Mouse (Mus musculus) spleen, adult 12 weeks (tissue): ENCODE measurements at regions not wholly inside any gene's neighbourhood (a gene's known extent, or its start where the extent isn't known, plus 50 kb on each side); places are given as distances from the start of the nearest gene placed in this dataset.

Experiments
- DNase-seq: peaks from one replicate; pipeline ENCODE4 v3.0.0; 2022; ENCODE audit warnings: low spot score

- DNase-seq, result no peak
Observed at GRCm38 (mm10) chr1:77201321-77201917, 313.5 kb downstream of the Epha4 start.

- DNase-seq, result no peak
Observed at GRCm38 (mm10) chr1:77202948-77203347, 311.9 kb downstream of the Epha4 start.

DNA sequence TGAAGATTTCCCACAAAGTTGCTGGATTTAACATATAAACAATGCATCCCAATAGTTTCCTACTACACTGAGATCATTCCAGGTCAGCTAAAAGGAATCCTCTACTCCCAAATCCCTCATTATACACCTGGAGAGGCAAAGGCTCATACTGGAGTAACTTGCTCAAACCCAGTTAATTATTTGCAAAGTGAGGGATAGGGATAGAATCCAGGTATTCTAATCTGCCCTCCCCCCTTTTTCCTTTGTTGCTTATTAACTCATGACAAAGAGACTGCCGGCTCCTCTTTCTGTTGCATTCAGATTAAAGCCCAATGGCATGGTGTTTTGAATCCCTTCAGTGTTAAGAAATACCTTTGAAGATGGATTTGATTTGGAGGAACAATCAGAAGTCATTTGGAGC, 308.4 kb downstream of the Epha4 start:
- no peak for DNase-seq

GRCm38 (mm10) chr1:77209395-77209794, 305.5 kb downstream of the Epha4 start:
- no peak for DNase-seq

GRCm38 (mm10) chr1:77213462-77214098, 301.3 kb downstream of the Epha4 start:
- DNase-seq, result no peak

DNA sequence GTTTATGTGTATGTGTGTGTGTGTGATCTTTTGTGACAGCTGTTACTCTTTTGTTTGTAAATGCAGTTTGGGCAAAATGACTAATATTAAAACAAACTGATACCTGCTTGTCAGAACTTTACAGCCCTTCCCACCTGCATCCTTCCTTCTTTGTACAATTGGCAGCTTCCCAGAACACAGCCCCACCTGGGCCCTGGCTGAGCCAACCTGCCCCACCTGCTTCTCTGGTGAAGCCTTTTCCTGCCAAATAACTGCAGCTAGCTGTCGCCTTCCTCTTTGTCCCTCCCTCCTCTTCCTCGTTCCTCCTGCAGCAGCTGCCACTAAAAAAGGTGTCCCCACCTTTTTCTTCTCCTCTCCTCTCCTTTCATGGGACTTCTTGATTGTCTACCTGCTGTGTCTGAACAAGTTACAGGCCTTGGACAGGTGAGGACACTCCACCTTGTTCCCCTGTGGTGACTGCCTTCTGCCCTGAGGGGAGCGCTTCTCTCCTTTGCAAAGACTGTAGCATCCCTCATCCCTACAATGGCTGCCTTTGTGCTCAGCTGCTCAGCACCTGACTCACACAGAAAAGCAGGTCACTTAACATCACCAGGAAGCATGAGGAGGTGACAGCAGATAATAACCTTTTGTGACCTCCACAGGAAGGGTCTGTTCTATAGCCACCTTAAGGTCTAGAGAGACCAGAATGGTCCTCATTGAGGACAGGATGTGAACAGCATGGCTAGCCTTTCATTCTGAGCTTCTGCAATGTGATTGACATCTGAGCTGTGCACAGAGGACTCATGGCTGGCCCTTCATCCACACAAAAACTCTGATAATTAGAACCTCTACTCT, 295.2 kb downstream of the Epha4 start:
- DNase-seq, result no peak

DNA sequence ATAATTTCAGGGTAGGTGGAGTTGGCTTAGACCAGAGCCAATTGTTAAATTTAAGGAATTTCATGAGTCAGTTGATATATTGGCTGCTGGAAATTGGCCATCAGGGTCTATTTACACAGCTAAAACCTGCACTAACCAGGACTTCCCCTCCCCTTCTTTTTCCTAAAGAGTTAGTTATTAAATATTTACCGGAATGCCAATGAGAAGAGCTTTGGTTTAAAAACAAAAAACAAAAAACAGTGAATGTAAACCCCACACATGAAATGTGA, 294.6 kb downstream of the Epha4 start:
- DNase-seq, result no peak

GRCm38 (mm10) chr1:77220783-77221182, 294.1 kb downstream of the Epha4 start:
- DNase-seq, result no peak

DNA sequence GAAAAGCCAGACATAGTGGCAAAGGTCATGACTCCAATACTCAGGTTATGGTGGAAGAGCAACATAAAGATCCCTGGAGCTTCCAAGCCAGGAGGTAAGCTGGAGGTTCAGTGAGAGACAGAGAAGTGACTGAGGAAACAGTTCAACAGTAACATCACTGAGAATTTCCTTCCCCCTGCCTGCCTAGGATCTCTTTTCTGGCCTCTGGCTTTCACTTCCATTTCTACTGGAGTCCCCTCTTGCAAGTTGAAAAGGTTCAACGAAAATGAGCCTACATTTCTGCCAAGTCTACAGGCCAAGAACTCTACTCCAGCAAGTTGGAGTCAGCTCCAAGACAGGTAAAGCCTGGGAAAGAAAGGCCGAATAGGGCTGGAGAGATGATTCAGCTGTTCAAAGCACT, 293.0 kb downstream of the Epha4 start:
- no peak for DNase-seq

DNA sequence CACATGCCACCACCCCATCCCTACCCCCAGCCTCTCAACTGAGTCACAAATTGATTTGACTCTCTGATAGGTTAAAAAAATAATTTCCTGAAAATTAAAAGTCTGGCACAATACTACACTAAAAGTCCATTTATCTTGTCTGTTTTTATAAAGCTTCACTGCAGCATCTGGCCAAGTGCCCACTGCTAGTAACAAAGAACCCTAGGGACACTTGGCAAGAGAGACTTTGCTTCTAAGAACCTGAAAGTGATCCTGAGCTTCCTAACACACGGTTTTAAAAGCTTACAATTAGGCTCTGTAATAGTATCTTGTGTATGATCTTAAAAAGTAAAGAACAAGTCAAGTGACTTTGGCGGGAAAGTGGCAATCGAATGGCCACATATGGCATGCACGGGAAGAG, 288.3 kb downstream of the Epha4 start:
- no peak for DNase-seq

DNA sequence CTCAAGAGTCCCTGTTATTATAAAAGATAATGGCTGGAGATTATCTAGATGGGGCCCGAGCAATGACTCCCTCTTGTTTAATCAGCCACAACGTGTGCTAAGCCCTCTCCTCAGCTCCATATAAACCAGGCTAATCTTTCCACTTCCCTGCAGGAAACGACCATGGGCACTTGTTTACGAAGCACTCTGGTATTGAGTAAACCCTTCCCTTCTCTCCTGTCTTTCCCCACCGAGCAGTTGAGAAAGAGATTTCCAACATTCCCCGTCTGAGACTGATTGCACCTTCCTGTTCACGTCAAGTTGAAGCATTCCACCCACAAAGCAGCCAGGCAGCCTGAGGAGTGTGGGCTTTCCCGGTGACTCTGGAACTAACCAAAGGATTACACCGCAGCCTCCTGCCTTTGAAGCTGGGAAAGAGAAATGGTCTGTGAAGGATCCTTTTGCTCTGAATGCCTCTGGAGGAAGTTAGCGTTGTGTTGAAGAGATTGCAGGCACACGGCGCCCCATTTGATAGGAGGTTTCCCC, 287.8 kb downstream of the Epha4 start:
- DNase-seq, result no peak

DNA sequence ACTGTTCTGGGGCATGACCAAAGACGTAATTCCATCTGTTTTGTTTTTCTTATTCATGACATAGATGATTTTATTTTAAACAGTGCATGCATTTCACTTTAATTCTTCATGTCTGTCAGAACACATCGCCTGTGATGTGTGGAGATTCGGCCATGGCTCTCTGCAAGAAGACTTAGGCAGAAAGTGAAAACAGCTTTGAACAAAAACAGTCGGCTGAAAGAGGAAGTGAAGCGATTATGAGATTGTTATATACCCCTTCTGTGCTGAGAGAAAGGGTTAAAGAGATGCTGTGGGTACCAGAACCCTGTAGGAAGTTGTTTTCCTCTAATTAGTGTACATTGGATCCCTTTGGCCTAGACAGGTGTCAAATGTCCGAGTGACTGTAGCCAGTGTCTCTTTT, 287.1 kb downstream of the Epha4 start:
- DNase-seq, result no peak

GRCm38 (mm10) chr1:77229561-77229960, 285.3 kb downstream of the Epha4 start:
- DNase-seq, result no peak

GRCm38 (mm10) chr1:77233010-77233409, 281.9 kb downstream of the Epha4 start:
- DNase-seq, result no peak

DNA sequence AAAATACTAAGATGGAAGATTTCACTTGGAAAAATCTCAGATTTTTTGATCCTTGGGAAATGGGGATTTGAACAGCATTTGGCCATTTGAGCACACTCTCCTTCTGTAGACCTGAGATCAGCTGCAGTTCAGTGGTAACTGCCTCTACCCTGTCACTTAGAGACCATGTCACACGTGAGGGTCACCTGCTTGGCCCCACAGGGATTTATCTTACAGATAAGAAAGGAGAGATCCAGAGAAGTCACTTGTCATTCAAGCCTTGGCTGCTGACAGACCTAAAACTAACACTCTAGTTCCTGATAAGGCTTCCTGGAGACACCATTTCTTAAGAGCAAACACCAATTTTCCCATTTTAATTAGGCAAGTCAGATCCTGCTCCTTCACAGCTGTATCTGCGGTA, 270.2 kb downstream of the Epha4 start:
- DNase-seq, result no peak

DNA sequence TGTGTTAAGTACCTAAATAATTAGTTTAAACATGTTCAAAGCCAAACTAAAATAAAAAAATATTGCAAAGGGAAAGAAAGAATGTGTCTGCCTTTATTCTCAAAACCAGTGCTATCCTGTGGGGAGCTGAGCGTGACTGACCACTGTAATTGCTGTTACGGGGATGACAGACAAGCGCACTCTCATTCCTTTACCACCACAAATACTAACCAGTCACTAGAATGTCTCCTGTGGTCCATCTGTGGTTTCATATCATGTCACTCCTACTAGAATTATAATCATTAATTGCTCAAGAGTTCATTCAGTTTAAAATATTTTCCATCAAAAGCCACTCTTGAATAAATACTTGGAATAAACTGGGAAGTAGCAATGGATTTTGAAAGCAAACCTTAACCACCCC, 268.8 kb downstream of the Epha4 start:
- DNase-seq, result no peak

DNA sequence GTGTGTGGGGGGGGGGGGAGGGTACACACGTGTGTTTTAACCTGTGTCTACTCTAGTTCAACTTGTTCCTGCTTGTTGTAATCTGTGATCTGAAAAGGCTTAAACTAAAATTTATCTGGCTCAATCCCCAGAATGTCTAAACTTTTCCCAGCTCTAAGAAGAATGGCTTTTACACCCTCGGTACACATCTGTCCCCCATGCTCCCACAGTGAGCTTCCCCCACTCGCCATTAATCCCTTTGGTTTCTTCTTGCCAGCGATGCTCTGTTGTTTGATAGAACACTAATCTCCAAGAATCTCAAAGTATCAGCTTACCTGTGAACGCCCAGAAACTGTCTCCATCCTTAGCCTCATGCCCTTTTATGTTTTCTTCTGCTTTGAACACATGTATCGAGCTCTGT, 260.6 kb downstream of the Epha4 start:
- DNase-seq, result no peak

GRCm38 (mm10) chr1:77256115-77256842, 258.6 kb downstream of the Epha4 start:
- no peak for DNase-seq

- DNase-seq, result no peak
Observed at GRCm38 (mm10) chr1:77258730-77259310, 256.1 kb downstream of the Epha4 start.

DNA sequence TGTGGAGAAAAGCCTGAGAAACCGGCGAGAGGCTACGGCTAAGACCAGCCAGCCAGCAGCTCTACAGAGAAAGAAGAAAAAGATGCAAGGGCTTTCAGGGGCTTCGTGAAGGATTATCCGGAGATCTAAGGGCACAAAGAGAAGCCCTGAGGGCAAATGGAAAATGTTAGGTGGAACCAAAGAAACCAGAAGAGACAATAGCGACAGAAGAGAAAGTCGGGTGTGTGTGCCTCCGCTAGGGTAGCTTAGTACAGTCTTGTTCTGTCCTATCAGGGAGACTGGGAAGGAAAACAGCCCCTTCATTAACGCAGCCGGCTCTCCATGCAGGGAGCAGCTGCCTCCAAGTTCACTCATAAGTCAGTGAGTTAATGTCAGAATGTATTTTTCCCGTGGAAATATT, 255.1 kb downstream of the Epha4 start:
- DNase-seq, result no peak

- DNase-seq, result no peak
Observed at GRCm38 (mm10) chr1:77261678-77262077, 253.2 kb downstream of the Epha4 start.

DNA sequence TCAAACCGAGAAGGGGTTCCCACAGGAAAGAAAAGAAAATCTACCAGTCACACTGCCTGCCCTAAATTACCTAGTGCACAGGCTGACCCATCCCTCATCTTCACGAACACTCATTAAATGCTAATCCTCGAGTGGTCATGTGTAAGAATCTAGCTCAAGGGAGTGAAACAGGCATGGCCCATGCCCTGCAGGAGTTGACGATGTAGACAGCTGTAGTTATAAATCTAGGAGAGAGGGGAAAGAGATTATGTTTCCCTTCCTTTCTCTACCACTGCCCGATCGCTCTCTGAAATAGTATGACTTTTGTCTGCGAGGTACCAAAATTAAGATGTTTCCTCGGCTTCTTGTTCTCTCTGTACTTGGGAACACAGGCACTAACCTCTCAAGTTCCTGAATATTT, 249.2 kb downstream of the Epha4 start:
- no peak for DNase-seq
